Mouse (Mus musculus) heart, embryonic 16.5 days (tissue): ENCODE measurements around the gene Sstr2. TPM values are rescaled to one million over a fixed set of nuclear protein-coding genes. Genes with fewer than 3 reads are reported as not detected.

Source experiments
- ATAC-seq: fragments of 200-750 bp; cut with Nextera tagmentation; replicated peaks from 2 replicates; pipeline ENCODE4 v1.8.0; 2017; ENCODE audit warnings: moderate number of reproducible peaks; ENCODE audit not compliant: insufficient read depth, low FRiP score; ENCODE audit errors: extremely low read depth
- H3K27ac ChIP-seq: fragments of 300-500 bp; sonication (generic); 2 replicates; pipeline ENCODE4 v1.5.1; 2014; ENCODE audit warnings: mild to moderate bottlenecking, low read length, control low read depth, moderate library complexity
- H3K27me3 ChIP-seq: fragments of 300-500 bp; sonication (generic); 2 replicates; pipeline ENCODE4 v1.6.1; 2014; ENCODE audit warnings: low read length, mixed read lengths; ENCODE audit not compliant: control insufficient read depth, insufficient read depth
- H3K36me3 ChIP-seq: fragments of 300-500 bp; sonication (generic); 2 replicates; pipeline ENCODE4 v1.6.1; 2014; ENCODE audit not compliant: control insufficient read depth, insufficient read depth
- H3K4me1 ChIP-seq: fragments of 300-500 bp; sonication (generic); 2 replicates; pipeline ENCODE4 v1.6.1; 2014; ENCODE audit warnings: low read length, mixed read lengths; ENCODE audit not compliant: control insufficient read depth, insufficient read depth
- H3K4me2 ChIP-seq: fragments of 300-500 bp; sonication (generic); 2 replicates; pipeline ENCODE4 v1.6.1; 2014; ENCODE audit warnings: low read depth, mild to moderate bottlenecking, control low read depth, low read length
- H3K4me3 ChIP-seq: fragments of 300-500 bp; sonication (generic); 2 replicates; pipeline ENCODE4 v1.5.1; 2014; ENCODE audit warnings: mild to moderate bottlenecking, control low read depth, low read length
- H3K9ac ChIP-seq: fragments of 300-500 bp; sonication (generic); 2 replicates; pipeline ENCODE4 v1.6.1; 2014; ENCODE audit warnings: low read length, control low read depth
- H3K9me3 ChIP-seq: fragments of 300-500 bp; sonication (generic); replicated peaks from 2 replicates; pipeline ENCODE4 v1.6.1; 2016; ENCODE audit warnings: low read length; ENCODE audit not compliant: control insufficient read depth
- WGBS: fragments of 180-500 bp; shearing (Covaris S2); extraction: QIAGEN DNeasy Blood & Tissue Kit; methylation state at CpG from one replicate; pipeline ENCODE4 v1.1.7; 2014; 5-methylcytosine and 5-hydroxymethylcytosine counted together
- polyA plus RNA-seq: library from polyadenylated mRNA; unstranded; fragments of >200 nt; fragmentation: Nextera tagmentation; extraction: Ambion mirVana; gene quantifications from 2 replicates; pipeline ENCODE4 v1.2.1, GENCODE M21; 2015

Gene Sstr2
- polyA plus RNA-seq, 1 experiment from 2014 or later, result 2.6 TPM

DNA sequence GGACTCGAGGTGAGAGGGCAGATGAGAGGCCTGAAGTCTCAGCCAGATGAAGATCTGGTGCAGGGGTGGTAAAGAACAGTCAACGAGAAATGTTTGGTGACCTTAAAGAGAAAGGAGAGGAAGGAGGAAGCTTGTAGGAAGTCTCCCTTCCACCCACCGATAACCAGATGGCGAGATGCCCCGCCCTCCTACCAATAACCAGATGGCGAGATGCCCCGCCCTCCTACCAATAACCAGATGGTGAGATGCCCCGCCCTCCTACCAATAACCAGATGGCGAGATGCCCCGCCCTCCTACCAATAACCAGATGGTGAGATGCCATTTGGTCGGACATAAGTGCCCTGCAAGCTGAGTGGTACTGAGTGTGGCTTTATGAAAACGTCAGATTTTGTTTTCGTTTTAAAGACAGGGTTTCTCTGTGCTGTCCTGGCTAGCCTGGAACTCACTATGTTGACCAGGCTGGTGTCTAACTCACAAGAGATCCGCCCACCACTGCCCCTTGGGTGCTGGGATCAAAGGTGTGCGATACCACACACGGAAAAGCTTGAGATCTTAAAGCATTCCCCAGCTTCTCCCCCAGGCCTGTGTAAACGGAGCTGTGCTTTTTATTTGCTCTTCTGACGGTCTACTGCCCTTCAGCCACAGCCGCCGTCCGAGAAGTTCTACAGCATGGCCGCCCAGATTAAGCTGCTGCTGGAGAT lies 32.2 kb downstream of the Sstr2 start:
- Histone ChIP-seq H3K27ac (no peak overlapping the region), H3K4me1 (peaks cover 9% of the 10 kb centered on the region), H3K9me3 (no peaks in the 10 kb centered on the region), H3K9ac (no peak overlapping the region), H3K4me2 (no peak overlapping the region), H3K36me3 (peaks cover 41% of the 10 kb centered on the region), H3K27me3 (no peaks in the 10 kb centered on the region), H3K4me3 (no peak overlapping the region)
- WGBS, result 73% methylated on average over 22 of the region's 22 CpGs
- ATAC-seq, result no peak

DNA sequence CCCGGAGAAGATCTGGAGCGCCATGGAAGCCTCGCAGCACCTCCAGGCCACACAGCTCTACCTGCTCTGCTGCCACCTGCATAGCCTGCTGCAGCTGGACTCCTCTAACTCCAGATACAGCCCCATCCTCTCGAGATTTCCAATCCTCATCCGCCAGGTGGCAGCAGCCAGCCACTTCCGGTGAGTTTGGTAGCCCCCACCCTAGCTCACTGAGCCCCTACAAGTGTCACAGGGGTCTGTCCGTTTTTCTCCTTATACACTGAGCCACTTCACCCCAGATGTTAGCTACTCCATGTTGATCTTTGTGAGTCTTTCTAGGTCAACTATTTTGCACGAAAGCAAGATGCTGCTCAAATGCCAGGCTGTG lies 32.7 kb downstream of the Sstr2 start:
- Histone ChIP-seq H3K4me1 (peaks cover 9% of the 10 kb centered on the region), H3K36me3 (peaks cover 46% of the 10 kb centered on the region), H3K4me2 (no peak overlapping the region), H3K9me3 (no peaks in the 10 kb centered on the region), H3K4me3 (no peak overlapping the region), H3K27me3 (no peaks in the 10 kb centered on the region), H3K9ac (no peak overlapping the region), H3K27ac (no peak overlapping the region)
- WGBS, result 47% methylated on average over 8 of the region's 8 CpGs
- ATAC-seq, result no peak

DNA sequence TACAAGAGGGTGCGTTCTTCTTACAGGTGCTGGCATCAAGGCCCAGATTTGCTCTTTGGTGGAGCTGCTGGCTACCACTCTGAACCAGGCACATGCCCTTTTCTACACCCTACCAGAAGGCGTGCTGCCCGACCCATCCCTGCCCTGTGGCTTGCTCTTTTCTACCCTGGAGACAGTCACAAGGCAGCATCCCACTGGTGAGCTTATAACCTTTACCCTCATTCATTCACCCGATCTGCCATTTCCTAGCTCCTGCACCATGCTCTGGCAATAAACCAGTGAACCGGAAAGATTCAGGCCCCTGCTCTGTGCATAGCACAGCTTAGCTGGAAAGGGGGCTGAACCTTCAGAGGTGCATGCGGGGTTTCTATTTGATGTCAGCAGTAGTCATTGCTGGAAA lies 33.4 kb downstream of the Sstr2 start:
- no peak for ATAC-seq
- H3K27me3 ChIP-seq, result no peaks in the 10 kb centered on the region
- H3K4me3 ChIP-seq, result no peak overlapping the region
- no peak overlapping the region for H3K4me2 ChIP-seq
- peaks cover 9% of the 10 kb centered on the region for H3K4me1 ChIP-seq
- H3K27ac ChIP-seq, result no peak overlapping the region
- 90% methylated on average over 6 of the region's 6 CpGs for WGBS
- no peaks in the 10 kb centered on the region for H3K9me3 ChIP-seq
- H3K9ac ChIP-seq, result no peak overlapping the region
- peaks cover 52% of the 10 kb centered on the region for H3K36me3 ChIP-seq

DNA sequence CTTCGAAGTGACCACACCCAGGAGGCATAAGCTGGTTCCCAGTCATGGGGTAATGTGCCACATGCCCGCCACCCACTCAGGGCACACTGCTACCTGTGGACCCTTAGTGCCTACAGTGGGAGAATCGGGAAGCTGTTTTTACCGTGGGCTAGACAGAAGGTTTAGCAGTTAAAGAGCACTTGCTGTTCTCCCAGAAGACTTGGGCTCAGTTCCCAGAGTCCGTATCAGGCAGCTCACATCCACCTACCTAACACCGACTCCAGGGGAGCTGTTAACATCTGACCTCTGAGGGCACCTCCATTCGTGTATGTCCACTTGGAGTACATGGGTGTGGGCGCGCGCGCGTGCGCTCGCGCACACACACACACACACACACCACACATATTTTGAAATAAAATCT lies 35.0 kb downstream of the Sstr2 start:
- Histone ChIP-seq H3K4me2 (no peak overlapping the region), H3K27ac (no peak overlapping the region), H3K9ac (no peak overlapping the region), H3K4me1 (peaks cover 5% of the 10 kb centered on the region; the same call in 1 of the 2 replicates), H3K4me3 (no peak overlapping the region), H3K36me3 (peaks cover 62% of the 10 kb centered on the region), H3K27me3 (no peaks in the 10 kb centered on the region), H3K9me3 (no peaks in the 10 kb centered on the region)
- WGBS, result 92% methylated on average over 15 of the region's 15 CpGs
- ATAC-seq, result no peak

DNA sequence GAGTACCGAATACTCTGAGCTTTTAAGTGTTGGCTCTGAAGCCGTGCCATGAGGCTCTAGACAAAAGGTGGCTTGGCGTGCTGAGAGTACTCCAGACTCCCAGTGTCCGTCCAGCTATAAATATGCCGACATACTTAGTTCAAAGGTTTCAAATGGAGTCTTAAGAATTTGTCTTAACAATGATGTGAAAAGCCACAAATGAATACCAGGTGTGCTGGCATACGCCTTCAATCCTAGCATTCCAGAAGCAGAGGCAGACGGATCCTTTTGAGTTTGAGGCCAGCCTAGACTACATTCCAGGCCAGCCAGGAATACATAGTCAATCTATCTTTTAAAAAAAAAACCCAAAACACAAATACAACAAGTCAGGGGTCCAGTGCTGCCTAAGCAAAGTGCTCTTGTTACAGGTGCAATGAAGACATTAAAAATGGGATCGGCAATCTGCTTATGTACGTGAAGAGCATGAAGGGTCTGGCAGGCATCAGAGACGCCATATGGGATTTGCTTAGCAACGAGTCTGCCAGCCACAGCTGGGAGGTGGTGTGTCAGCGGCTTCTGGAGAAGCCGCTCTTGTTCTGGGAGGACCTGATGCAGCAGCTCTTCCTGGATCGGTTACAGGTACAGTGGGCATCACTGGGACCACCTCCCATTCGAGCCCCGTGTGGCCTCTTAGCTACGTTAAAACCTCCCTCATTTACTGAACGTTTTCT lies 35.6 kb downstream of the Sstr2 start:
- no peak overlapping the region for H3K27ac ChIP-seq
- no peak for ATAC-seq
- peaks cover 5% of the 10 kb centered on the region; the same call in 1 of the 2 replicates for H3K4me1 ChIP-seq
- H3K27me3 ChIP-seq, result no peaks in the 10 kb centered on the region
- H3K9ac ChIP-seq, result no peak overlapping the region
- H3K9me3 ChIP-seq, result no peaks in the 10 kb centered on the region
- WGBS, result 79% methylated on average over 18 of the region's 18 CpGs
- no peak overlapping the region for H3K4me3 ChIP-seq
- H3K36me3 ChIP-seq, result peaks cover 65% of the 10 kb centered on the region
- no peak overlapping the region for H3K4me2 ChIP-seq

DNA sequence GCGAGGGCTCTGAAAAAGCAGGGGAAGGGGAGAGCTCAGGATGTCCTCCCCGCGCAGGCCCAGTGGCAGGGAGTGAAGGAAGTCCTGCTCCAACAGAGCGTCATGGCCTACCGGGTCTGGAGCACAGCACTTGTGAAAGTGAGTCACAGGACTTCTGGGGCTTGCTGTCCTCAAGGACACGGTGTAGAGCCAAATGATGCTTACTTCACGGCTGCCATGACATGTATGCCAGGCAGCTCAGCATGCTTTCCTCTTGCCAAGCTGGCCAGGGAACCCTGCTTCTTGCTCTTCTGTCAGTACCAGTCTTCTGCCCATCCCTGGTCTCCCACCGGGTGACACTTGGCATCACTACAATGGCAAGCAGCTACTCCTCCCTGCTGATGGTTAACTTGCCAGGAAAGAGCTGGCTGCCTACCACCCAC lies 37.4 kb downstream of the Sstr2 start:
- H3K4me1 ChIP-seq, result no peaks in the 10 kb centered on the region
- no peak overlapping the region for H3K27ac ChIP-seq
- no peak overlapping the region for H3K4me2 ChIP-seq
- ATAC-seq, result no peak
- peaks cover 75% of the 10 kb centered on the region for H3K36me3 ChIP-seq
- H3K27me3 ChIP-seq, result no peaks in the 10 kb centered on the region
- H3K4me3 ChIP-seq, result no peak overlapping the region
- WGBS, result 85% methylated on average over 8 of the region's 8 CpGs
- H3K9me3 ChIP-seq, result no peaks in the 10 kb centered on the region
- H3K9ac ChIP-seq, result no peak overlapping the region

DNA sequence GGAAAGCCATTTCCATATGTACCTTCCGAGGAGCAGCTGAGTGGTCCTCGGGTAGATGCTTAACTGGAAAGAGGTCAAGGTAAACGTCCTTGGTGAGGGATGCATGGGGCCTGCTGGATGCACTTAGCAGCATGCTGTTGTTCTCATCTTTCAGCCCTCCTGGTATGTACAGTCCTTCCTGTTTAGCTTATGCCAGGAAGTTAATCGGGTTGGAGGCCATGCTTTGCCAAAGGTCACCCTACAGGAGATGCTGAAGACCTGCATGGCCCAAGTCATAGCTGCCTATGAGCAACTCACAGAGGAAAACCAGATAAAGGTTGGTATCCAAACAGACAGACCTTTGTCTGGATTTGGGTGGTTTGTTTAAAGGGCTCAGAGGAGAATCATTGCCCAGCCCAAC lies 38.1 kb downstream of the Sstr2 start:
- H3K4me2 ChIP-seq, result no peak overlapping the region
- ATAC-seq, result no peak
- no peaks in the 10 kb centered on the region for H3K9me3 ChIP-seq
- WGBS, result 74% methylated on average over 4 of the region's 4 CpGs
- no peaks in the 10 kb centered on the region for H3K4me1 ChIP-seq
- H3K27me3 ChIP-seq, result no peaks in the 10 kb centered on the region
- H3K9ac ChIP-seq, result no peak overlapping the region
- no peak overlapping the region for H3K4me3 ChIP-seq
- peaks cover 78% of the 10 kb centered on the region for H3K36me3 ChIP-seq
- H3K27ac ChIP-seq, result no peak overlapping the region

DNA sequence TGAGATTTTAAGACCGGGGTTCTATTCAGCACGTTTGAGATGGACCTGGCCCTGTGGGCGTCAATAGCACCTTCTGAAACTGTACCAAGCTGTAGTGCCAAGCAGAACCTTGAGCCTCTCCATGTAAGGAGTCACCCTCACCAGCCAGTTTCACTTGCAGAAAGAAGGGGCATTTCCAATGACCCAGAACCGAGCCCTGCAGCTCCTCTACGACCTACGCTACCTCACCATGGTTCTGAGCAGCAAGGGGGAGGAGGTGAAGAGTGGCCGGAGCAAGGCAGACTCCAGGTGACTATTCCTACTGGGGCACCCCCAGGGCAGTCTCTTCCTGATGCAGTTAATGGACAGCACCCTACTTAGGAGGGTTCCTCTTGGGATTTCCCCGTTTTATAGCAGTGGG lies 39.2 kb downstream of the Sstr2 start:
- H3K9me3 ChIP-seq, result no peaks in the 10 kb centered on the region
- WGBS, result 86% methylated on average over 8 of the region's 8 CpGs
- no peak overlapping the region for H3K4me2 ChIP-seq
- ATAC-seq, result no peak
- no peak overlapping the region for H3K9ac ChIP-seq
- peaks cover 69% of the 10 kb centered on the region for H3K36me3 ChIP-seq
- no peak overlapping the region for H3K27ac ChIP-seq
- H3K4me3 ChIP-seq, result no peak overlapping the region
- no peaks in the 10 kb centered on the region for H3K27me3 ChIP-seq
- no peaks in the 10 kb centered on the region for H3K4me1 ChIP-seq

DNA sequence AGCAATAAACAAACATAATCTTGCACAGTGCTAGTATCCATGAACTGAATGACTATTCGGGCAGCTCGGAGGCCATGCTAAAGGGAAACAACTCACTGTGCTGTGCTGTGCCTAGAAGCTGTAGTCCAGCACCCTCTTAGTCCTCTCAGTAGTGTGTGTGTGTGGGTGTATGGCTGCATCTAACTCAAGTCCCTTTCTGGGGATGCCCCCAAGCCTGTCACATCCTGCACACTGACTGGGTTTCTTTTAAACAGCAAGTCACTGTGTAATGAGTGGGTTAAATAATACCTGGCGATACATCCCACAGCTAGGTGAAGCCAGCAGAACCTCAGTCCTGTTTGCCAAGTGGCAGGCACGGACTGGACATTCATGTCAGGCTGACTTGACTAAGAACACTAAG lies 39.6 kb downstream of the Sstr2 start:
- H3K9ac ChIP-seq, result no peak overlapping the region
- H3K4me2 ChIP-seq, result no peak overlapping the region
- H3K4me1 ChIP-seq, result no peaks in the 10 kb centered on the region
- 84% methylated on average over 4 of the region's 4 CpGs for WGBS
- H3K27ac ChIP-seq, result no peak overlapping the region
- no peak for ATAC-seq
- no peaks in the 10 kb centered on the region for H3K27me3 ChIP-seq
- H3K36me3 ChIP-seq, result peaks cover 69% of the 10 kb centered on the region
- H3K4me3 ChIP-seq, result no peak overlapping the region
- no peaks in the 10 kb centered on the region for H3K9me3 ChIP-seq
